Mouse (Mus musculus): ENCODE measurements at regions not wholly inside any gene's neighbourhood (a gene's known extent, or its start where the extent isn't known, plus 50 kb on each side); places are given as distances from the start of the nearest gene placed in this dataset.

- TF ChIP-seq EP300 (IDR thresholded peaks at IDR 0.05; ENCODE audit: low read depth in 1 of 2, low read length in 2 of 2) (no peak), RAD21 (IDR thresholded peaks at IDR 0.05; ENCODE audit: low read depth, low read length) (no peak), USF1 (IDR thresholded peaks at IDR 0.05; ENCODE audit: low read depth, low read length) (no peak), KAT2A (conservative IDR thresholded peaks at IDR 0.05; ENCODE audit: low read depth, low read length) (no peak), ZMIZ1 (IDR thresholded peaks at IDR 0.05; ENCODE audit: low read depth, low read length) (no peak)
Measured at GRCm38 (mm10) chr11:31745866-31746248, 74.2 kb upstream of the Bod1 start.

Data from MEL (cell line).